Mouse (Mus musculus) G1E (cell line): ENCODE measurements around the gene Ehd1.

Source experiments
- CTCF ChIP-seq: IDR thresholded peaks from 2 replicates; pipeline ENCODE4 v1.5.1; 2012; ENCODE audit warnings: low read depth, low read length, inconsistent platforms, mixed read lengths
- GATA1 ChIP-seq: IDR thresholded peaks from 2 replicates; pipeline ENCODE4 v1.6.1; 2012; ENCODE audit warnings: borderline replicate concordance, low read length, inconsistent platforms, mixed read lengths
- TAL1 ChIP-seq: conservative IDR thresholded peaks from 2 replicates; pipeline ENCODE4 v1.6.1; 2012; ENCODE audit warnings: low read depth, low read length, inconsistent platforms, mixed read lengths

- TF ChIP-seq CTCF (no peak), GATA1 (no peak), TAL1 (no peak)
Measured at GRCm38 (mm10) chr19:6338716-6339115, 62.2 kb downstream of the Ehd1 start.
